Mouse (Mus musculus): Measurements from ENCODE around the gene Med13l. TPM values are rescaled to one million over a fixed set of nuclear protein-coding genes. Genes with fewer than 3 reads are reported as not detected.

Med13l gene
- total and polyA plus RNA-seq, 3 experiments, result 2.0 to 11.0 (median 10.1) TPM

GRCm38 (mm10) chr5:118658256-118658837 is 97.9 kb downstream of the Med13l start (continued):
- no peak for TF ChIP-seq BHLHE40 (IDR thresholded peaks at IDR 0.05; ENCODE audit: low read depth, low read length)

GRCm38 (mm10) chr5:118659713-118660112 is 99.2 kb downstream of the Med13l start:
- Histone ChIP-seq H3K27me3 (replicated peaks) (no peaks in the 10 kb centered on the region), H3K9me3 (replicated peaks; ENCODE audit: low read length) (no peaks in the 10 kb centered on the region), H3K27ac (ENCODE audit: insufficient read depth, low read depth) (no peak overlapping the region), H3K4me3 (replicated peaks in 1 of 3; ENCODE audit: low read depth in 2 of 3, low read length in 2 of 3, poor library complexity in 1 of 3) (no peak overlapping the region), H3K9ac (ENCODE audit: insufficient read depth, low read depth) (no peak overlapping the region), H3K79me2 (replicated peaks; ENCODE audit: control insufficient read depth, extremely low read depth, insufficient read depth, poor library complexity, severe bottlenecking) (peaks cover 2% of the 10 kb centered on the region), H3K4me1 (ENCODE audit: control insufficient read depth in 1 of 2, insufficient read depth in 2 of 2) (peaks cover 3 to 18% of the 10 kb centered on the region in 2 experiments; a peak in 3 of 4 replicates), H3K36me3 (replicated peaks in 1 of 2; ENCODE audit: control insufficient read depth in 1 of 2, insufficient read depth in 1 of 2, low read length in 1 of 2) (peaks cover 0 to 48% of the 10 kb centered on the region in 2 experiments), H3K4me2 (ENCODE audit: insufficient read depth, low read depth, poor library complexity, severe bottlenecking) (no peak overlapping the region)
- dilution Hi-C loops (cut with MboI; ENCODE audit: extremely low pct_ligation_motif_present, extremely low pct_unique_long_range_greater_than_20kb, low sequenced_read_pairs), result no loop called here
- in situ Hi-C loops (cut with MboI; ENCODE audit: low pct_ligation_motif_present, low pct_unique_long_range_greater_than_20kb, low sequenced_read_pairs), result no loop called here
- DNase-seq (ENCODE audit: extremely low read depth), result no peak
- TF ChIP-seq POLR2AphosphoS2 (IDR thresholded peaks at IDR 0.05; ENCODE audit: low read depth, low read length) (no peak), UBTF (IDR thresholded peaks at IDR 0.05; ENCODE audit: low read depth, low read length) (no peak), MAFK (IDR thresholded peaks at IDR 0.05; ENCODE audit: insufficient replicate concordance, low read length) (no peak), ZC3H11A (IDR thresholded peaks at IDR 0.05; ENCODE audit: low read depth, low read length) (no peak)

- Histone ChIP-seq H3K27ac (ENCODE audit: insufficient read depth, low read depth) (no peak overlapping the region), H3K9ac (ENCODE audit: insufficient read depth, low read depth) (no peak overlapping the region), H3K36me3 (replicated peaks in 1 of 2; ENCODE audit: control insufficient read depth in 1 of 2, insufficient read depth in 1 of 2, low read length in 1 of 2) (peaks cover 4 to 46% of the 10 kb centered on the region in 2 experiments), H3K4me2 (ENCODE audit: insufficient read depth, low read depth, poor library complexity, severe bottlenecking) (no peak overlapping the region), H3K79me2 (replicated peaks; ENCODE audit: control insufficient read depth, extremely low read depth, insufficient read depth, poor library complexity, severe bottlenecking) (peaks cover 2% of the 10 kb centered on the region; the same call in 1 of the 2 replicates), H3K9me3 (replicated peaks; ENCODE audit: low read length) (peaks cover 4% of the 10 kb centered on the region), H3K4me3 (replicated peaks in 1 of 3; ENCODE audit: low read depth in 2 of 3, low read length in 2 of 3, poor library complexity in 1 of 3) (no peak overlapping the region), H3K4me1 (ENCODE audit: control insufficient read depth in 1 of 2, insufficient read depth in 2 of 2) (peaks cover 6 to 37% of the 10 kb centered on the region in 2 experiments; a peak in 3 of 4 replicates), H3K27me3 (replicated peaks) (no peaks in the 10 kb centered on the region)
- dilution Hi-C loops (cut with MboI; ENCODE audit: extremely low pct_ligation_motif_present, extremely low pct_unique_long_range_greater_than_20kb, low sequenced_read_pairs) (no loop called here), in situ Hi-C loops (cut with MboI; ENCODE audit: low pct_ligation_motif_present, low pct_unique_long_range_greater_than_20kb, low sequenced_read_pairs) (no loop called here)
- no peak for DNase-seq (ENCODE audit: extremely low read depth)
- TF ChIP-seq BHLHE40 (IDR thresholded peaks at IDR 0.05; ENCODE audit: low read depth, low read length), result no peak
- no peak for TF ChIP-seq CHD1 (IDR thresholded peaks at IDR 0.05; ENCODE audit: low read depth, low read length)
- no peak for TF ChIP-seq UBTF (IDR thresholded peaks at IDR 0.05; ENCODE audit: low read depth, low read length)
- no peak for TF ChIP-seq NELFE (IDR thresholded peaks at IDR 0.05; ENCODE audit: low read depth, low read length)
- no peak for TF ChIP-seq MAZ (IDR thresholded peaks at IDR 0.05; ENCODE audit: low read depth, low read length)
- no peak for TF ChIP-seq KAT2A (IDR thresholded peaks at IDR 0.05; ENCODE audit: insufficient replicate concordance, low read length)
- TF ChIP-seq ETS1 (conservative IDR thresholded peaks at IDR 0.05; ENCODE audit: low read depth, low read length), result no peak
- no peak for TF ChIP-seq SIN3A (IDR thresholded peaks at IDR 0.05; ENCODE audit: low read length)
- TF ChIP-seq ZMIZ1 (IDR thresholded peaks at IDR 0.05; ENCODE audit: low read depth, low read length), result no peak
- no peak for TF ChIP-seq MAFK (IDR thresholded peaks at IDR 0.05; ENCODE audit: insufficient replicate concordance, low read length)
- no peak for TF ChIP-seq SMC3 (IDR thresholded peaks at IDR 0.05; ENCODE audit: low read depth, low read length)
- no peak for TF ChIP-seq MXI1 (IDR thresholded peaks at IDR 0.05; ENCODE audit: low read depth, low read length)
- no peak for TF ChIP-seq USF2 (conservative IDR thresholded peaks at IDR 0.05; ENCODE audit: low read depth, low read length)
- TF ChIP-seq ZKSCAN1 (IDR thresholded peaks at IDR 0.05; ENCODE audit: borderline replicate concordance, low read depth, low read length), result no peak
- no peak for TF ChIP-seq JUND (conservative IDR thresholded peaks at IDR 0.05; ENCODE audit: low read depth, low read length)
- no peak for TF ChIP-seq POLR2A (IDR thresholded peaks at IDR 0.05; ENCODE audit: low read depth, low read length)
- no peak for TF ChIP-seq TBP (conservative IDR thresholded peaks at IDR 0.05; ENCODE audit: low read depth, low read length)
- no peak for TF ChIP-seq JUN (IDR thresholded peaks at IDR 0.05; ENCODE audit: insufficient read depth, low read depth, low read length)
- no peak for TF ChIP-seq E2F4 (IDR thresholded peaks at IDR 0.05; ENCODE audit: insufficient replicate concordance, low read depth, low read length)
Observed at GRCm38 (mm10) chr5:118661751-118662150, 101.3 kb downstream of the Med13l start.
